Mouse (Mus musculus) embryonic facial prominence, embryonic 14.5 days (tissue): Measurements from ENCODE around the gene Stil. TPM values are rescaled to one million over a fixed set of nuclear protein-coding genes. Genes with fewer than 3 reads are reported as not detected.

ENCODE experiments used
- ATAC-seq: fragments of 200-750 bp; cut with Nextera tagmentation; 2 replicates; pipeline ENCODE4 v1.8.0; 2017; ENCODE audit warnings: low read depth, moderate number of reproducible peaks, moderate TSS enrichment
- DNase-seq: peaks from one replicate; pipeline ENCODE4 v3.0.0-alpha.2; 2015; ENCODE audit warnings: low spot score
- H3K27ac ChIP-seq: fragments of 300-500 bp; sonication (generic); replicated peaks from 2 replicates; pipeline ENCODE4 v1.5.1; 2014; ENCODE audit warnings: low read depth, mild to moderate bottlenecking, low read length, moderate library complexity
- H3K27me3 ChIP-seq: fragments of 300-500 bp; sonication (generic); replicated peaks from 2 replicates; pipeline ENCODE4 v1.6.1; 2014; ENCODE audit warnings: low read length; ENCODE audit not compliant: control insufficient read depth, insufficient read depth
- H3K36me3 ChIP-seq: fragments of 300-500 bp; sonication (generic); 2 replicates; pipeline ENCODE4 v1.6.1; 2014; ENCODE audit warnings: low read length, mixed read lengths; ENCODE audit not compliant: control insufficient read depth, insufficient read depth
- H3K4me1 ChIP-seq: fragments of 300-500 bp; sonication (generic); 2 replicates; pipeline ENCODE4 v1.6.1; 2014; ENCODE audit warnings: antibody characterized with exemption, low read length; ENCODE audit not compliant: control insufficient read depth, insufficient read depth
- H3K4me2 ChIP-seq: fragments of 300-500 bp; sonication (generic); 2 replicates; pipeline ENCODE4 v1.6.1; 2014; ENCODE audit warnings: low read depth, mild to moderate bottlenecking, low read length, moderate library complexity, mixed read lengths
- H3K4me3 ChIP-seq: fragments of 300-500 bp; sonication (generic); 2 replicates; pipeline ENCODE4 v1.5.1; 2014; ENCODE audit warnings: low read depth, mild to moderate bottlenecking, low read length
- H3K9ac ChIP-seq: fragments of 300-500 bp; sonication (generic); 2 replicates; pipeline ENCODE4 v1.6.1; 2014; ENCODE audit warnings: low read depth, mild to moderate bottlenecking, low read length, moderate library complexity, mixed read lengths
- H3K9me3 ChIP-seq: fragments of 300-500 bp; sonication (generic); 2 replicates; pipeline ENCODE4 v1.6.1; 2016; ENCODE audit warnings: low read length; ENCODE audit not compliant: control insufficient read depth
- WGBS: fragments of 180-500 bp; shearing (Covaris S2); extraction: QIAGEN DNeasy Blood & Tissue Kit; methylation state at CpG from one replicate; pipeline ENCODE4 v1.1.7; 2014; 5-methylcytosine and 5-hydroxymethylcytosine counted together
- polyA plus RNA-seq: library from polyadenylated mRNA; unstranded; fragments of >200 nt; fragmentation: Nextera tagmentation; extraction: Ambion mirVana; gene quantifications from 2 replicates; pipeline ENCODE4 v1.2.1, GENCODE M21; 2014

Gene Stil
- polyA plus RNA-seq, 1 experiment from 2014 or later, result 11.8 TPM

DNA sequence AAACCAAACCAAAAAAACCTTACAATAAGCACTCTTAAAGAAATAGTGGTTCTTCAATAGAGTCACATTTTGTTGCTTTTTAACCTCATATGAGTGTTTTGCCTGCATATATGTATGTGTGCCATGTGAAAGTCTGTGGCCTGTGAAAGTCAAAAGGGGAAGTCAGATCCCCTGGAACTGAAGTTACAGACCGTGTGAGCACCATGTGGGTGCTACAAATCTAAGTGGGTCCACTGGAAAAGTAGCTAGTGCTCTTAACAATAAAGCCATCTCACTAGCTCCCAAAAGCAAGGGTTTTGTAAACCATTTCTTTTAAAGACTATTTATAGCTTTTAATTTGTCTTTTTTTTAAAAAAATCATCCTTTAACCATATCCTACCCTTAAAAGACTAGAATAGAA lies 17.3 kb upstream of the Stil start:
- H3K4me1 ChIP-seq, result peaks cover 9% of the 10 kb centered on the region
- no peaks in the 10 kb centered on the region for H3K27me3 ChIP-seq
- WGBS, result 81% methylated on average over 1 of the region's 1 CpGs
- H3K27ac ChIP-seq, result no peak overlapping the region
- H3K9me3 ChIP-seq, result no peaks in the 10 kb centered on the region
- H3K9ac ChIP-seq, result no peak overlapping the region
- no peak overlapping the region for H3K4me2 ChIP-seq
- H3K4me3 ChIP-seq, result no peak overlapping the region
- no peaks in the 10 kb centered on the region for H3K36me3 ChIP-seq
- ATAC-seq, result no peak
- DNase-seq, result no peak

DNA sequence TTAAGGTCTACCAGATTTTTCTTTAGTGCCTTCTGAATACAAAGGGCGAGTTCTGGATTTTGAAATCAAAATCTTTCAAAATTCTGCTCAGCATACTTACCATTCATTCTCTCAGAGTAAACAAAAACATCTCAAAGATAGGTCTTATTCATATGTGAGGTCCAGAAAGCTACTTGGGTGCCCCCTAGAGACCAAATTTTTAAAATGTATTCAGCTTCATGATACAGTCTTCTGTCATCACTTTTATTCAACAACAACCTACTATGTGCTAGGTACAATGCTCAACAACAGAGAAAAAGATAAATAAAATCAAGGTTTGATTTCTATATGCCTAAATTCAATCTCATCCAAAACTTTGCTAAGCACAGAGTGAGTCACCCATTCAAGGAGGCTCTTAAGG lies 16.9 kb upstream of the Stil start:
- H3K27ac ChIP-seq, result no peak overlapping the region
- WGBS, result 90% methylated on average over 1 of the region's 1 CpGs
- no peaks in the 10 kb centered on the region for H3K9me3 ChIP-seq
- H3K4me3 ChIP-seq, result no peak overlapping the region
- no peak for ATAC-seq
- H3K27me3 ChIP-seq, result no peaks in the 10 kb centered on the region
- H3K36me3 ChIP-seq, result no peaks in the 10 kb centered on the region
- peaks cover 9% of the 10 kb centered on the region for H3K4me1 ChIP-seq
- no peak overlapping the region for H3K9ac ChIP-seq
- no peak for DNase-seq
- no peak overlapping the region for H3K4me2 ChIP-seq

DNA sequence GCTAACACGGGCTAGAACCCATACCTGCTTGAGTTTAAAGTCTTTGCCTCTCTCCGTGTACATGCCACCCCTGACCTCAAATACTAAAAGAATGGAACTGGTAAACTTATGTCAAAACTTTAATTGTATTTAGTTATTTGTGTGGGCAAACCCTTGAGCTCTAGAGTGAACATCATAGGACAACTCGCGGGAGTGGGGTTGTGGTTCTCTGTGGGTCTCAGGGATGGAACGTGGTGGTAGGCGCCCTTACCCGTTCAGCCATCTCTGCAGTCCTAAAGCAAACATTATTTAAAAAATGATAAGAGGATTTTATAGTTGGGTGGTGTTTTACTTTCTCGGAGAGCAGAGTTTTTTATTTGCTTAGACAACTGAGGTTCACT lies 13.8 kb upstream of the Stil start:
- Histone ChIP-seq H3K27ac (peak overlapping the region; percentile 99), H3K4me1 (peaks cover 9% of the 10 kb centered on the region), H3K36me3 (no peaks in the 10 kb centered on the region), H3K9me3 (no peaks in the 10 kb centered on the region), H3K27me3 (no peaks in the 10 kb centered on the region), H3K4me2 (peak overlapping the region; percentile 86), H3K4me3 (peak overlapping the region; percentile 93), H3K9ac (peak overlapping the region; percentile 95)
- ATAC-seq, result peak; percentile 28; the same call in 1 of the 2 replicates
- WGBS, result under 1% methylated on average over 8 of the region's 8 CpGs
- no peak for DNase-seq

DNA sequence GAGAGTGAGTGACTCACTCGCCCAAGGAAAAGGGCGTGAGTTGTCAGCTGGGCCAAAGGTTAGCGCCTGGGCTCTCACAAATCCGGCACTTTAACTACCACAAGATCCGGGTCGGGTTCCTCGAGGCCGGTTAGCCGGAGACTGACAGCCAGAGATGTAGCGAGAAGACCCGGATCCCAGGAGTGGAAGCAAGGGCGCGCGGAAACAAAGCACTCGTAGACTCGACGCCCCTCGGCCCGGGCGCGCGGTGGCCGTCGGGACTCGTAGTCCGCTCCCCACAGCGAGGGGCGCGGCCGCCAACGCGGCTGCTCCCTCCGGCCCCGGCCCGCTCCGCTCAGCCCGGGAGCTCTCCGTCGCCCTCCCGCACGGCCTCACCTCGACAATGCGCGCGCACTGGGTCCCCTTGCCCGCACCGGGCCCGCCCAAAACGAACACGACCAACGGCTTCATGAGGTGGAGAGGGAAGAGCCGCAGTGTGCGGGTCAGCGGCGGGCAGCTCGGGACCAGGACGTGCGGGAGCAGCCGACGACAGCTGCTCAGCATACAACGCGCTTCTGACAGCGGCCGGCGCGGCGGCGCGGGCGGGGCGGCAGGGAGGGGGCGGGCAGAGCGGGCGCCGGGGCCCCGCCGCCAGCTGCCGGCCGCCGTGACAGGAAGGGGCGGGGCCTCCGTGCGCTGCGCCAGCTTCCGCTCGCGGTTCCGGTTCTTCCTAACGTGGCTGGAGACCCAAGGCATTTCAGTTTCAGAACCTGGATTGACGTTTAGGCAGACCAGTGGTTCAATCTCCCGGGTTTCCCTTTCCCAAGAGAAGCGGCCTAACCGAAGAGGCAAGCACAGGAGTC lies 13.1 kb upstream of the Stil start, which contains the start of gene Cmpk1:
Cmpk1 (minus strand) TSS at position 651 of the 842 bp plus-strand sequence.
- peak; percentile 98 for ATAC-seq
- Histone ChIP-seq H3K9me3 (no peaks in the 10 kb centered on the region), H3K27me3 (no peaks in the 10 kb centered on the region), H3K27ac (peak within 1 kb of the TSS; percentile 99), H3K36me3 (no peaks in the 10 kb centered on the region), H3K4me3 (peak within 1 kb of the TSS; percentile 93), H3K4me1 (peaks cover 9% of the 10 kb centered on the region), H3K4me2 (peak within 1 kb of the TSS; percentile 86), H3K9ac (peak within 1 kb of the TSS; percentile 95)
- peak; percentile 93 for DNase-seq
- WGBS, result under 1% methylated on average over 35 of the region's 93 CpGs

DNA sequence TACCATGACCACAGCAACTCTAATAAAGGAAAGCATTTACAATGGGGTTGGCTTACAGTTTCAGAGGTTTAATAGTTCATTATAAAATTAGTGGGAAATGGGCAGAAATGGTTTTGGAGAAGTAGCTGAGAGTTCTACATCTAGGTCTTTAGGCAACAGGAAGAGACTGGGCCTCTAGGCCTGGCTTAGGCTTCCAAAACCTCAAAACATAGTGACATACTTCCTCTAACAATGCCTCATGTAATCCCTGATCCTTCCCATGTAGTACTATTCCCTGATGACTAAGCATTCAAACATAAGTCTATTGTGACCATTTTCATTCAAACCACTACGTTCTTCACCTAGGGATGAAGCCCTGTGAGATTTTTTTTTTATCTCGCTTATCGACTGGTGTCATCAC lies 5.7 kb upstream of the Stil start:
- ATAC-seq (no peak), DNase-seq (no peak)
- Histone ChIP-seq H3K4me2 (no peak overlapping the region), H3K4me1 (no peaks in the 10 kb centered on the region), H3K4me3 (no peak overlapping the region), H3K9ac (no peak overlapping the region), H3K9me3 (no peaks in the 10 kb centered on the region), H3K27ac (no peak overlapping the region), H3K36me3 (no peaks in the 10 kb centered on the region), H3K27me3 (no peaks in the 10 kb centered on the region; the same call in 1 of the 2 replicates)
- WGBS, result 87% methylated on average over 3 of the region's 3 CpGs

DNA sequence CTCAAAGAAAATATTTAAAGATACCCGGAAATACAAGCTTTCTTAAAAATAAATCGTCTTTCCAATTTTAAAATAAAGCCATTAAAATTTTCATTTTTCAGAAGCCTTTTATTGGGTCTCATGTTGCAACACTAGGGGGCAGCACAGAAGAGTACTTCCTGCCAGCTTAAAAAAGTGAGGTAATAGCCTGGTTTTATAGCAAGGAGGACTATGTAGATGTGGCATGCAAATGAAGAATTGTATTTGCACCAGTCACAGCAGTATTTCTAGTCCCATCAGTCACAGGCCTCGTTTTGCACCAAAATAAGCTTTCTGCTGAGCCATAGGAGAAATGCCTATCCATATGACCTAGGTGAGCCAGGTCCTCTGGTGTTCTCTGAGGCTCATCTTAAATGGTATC lies 2.9 kb upstream of the Stil start:
- WGBS, result 50% methylated on average over 3 of the region's 3 CpGs
- Histone ChIP-seq H3K27ac (no peak overlapping the region), H3K9me3 (no peaks in the 10 kb centered on the region), H3K4me3 (no peak overlapping the region), H3K4me2 (no peak overlapping the region), H3K27me3 (no peaks in the 10 kb centered on the region; the same call in 1 of the 2 replicates), H3K36me3 (no peaks in the 10 kb centered on the region), H3K4me1 (no peaks in the 10 kb centered on the region; the same call in 1 of the 2 replicates), H3K9ac (no peak overlapping the region)
- no peak for DNase-seq
- ATAC-seq, result no peak

DNA sequence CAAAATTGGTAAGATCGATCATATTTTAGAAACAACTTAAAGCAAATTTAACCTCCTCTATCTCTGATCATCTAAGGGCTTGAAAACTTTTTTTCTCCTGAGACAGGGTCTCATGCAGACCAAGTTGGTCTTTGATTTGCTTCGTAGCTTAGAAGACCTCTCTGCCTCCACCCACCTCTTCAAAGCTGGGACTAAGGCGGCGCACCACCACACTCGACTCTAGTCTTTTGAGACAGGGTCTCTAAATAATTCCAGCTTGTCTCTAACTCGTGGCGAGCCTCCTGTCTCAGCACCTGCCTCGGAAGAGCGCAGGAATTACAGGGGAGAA lies 550 bp upstream of the Stil start:
- no peak for DNase-seq
- Histone ChIP-seq H3K27me3 (no peaks in the 10 kb centered on the region), H3K9ac (peak overlapping the region; percentile 73), H3K4me2 (peak overlapping the region; percentile 67), H3K4me3 (peak overlapping the region; percentile 65), H3K27ac (peak overlapping the region; percentile 93), H3K9me3 (no peaks in the 10 kb centered on the region), H3K36me3 (peaks cover 13% of the 10 kb centered on the region; the same call in 1 of the 2 replicates), H3K4me1 (no peaks in the 10 kb centered on the region; the same call in 1 of the 2 replicates)
- 9% methylated on average over 9 of the region's 9 CpGs for WGBS
- ATAC-seq, result peak; percentile 12; the same call in 1 of the 2 replicates

DNA sequence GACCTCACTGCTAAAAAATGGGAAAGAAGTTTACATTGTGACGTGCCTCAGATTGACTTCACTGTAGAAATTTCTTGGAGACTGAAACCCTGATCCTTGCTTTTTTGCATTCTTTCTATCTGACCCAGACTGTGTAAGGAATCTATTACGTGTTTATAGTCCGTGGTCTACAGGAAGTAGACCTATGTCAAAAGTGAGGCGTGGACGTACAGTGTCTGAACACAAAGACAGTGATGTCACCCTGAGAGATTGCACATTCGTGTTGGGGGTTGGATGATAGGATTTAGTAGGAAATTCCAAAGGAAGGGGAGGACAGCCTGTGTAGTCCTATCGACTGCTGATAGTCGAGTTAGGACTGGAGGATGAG lies 453 bp downstream of the Stil start:
- Histone ChIP-seq H3K36me3 (peaks cover 22% of the 10 kb centered on the region), H3K9me3 (no peaks in the 10 kb centered on the region), H3K27ac (peak overlapping the region; percentile 73), H3K4me1 (no peaks in the 10 kb centered on the region; the same call in 1 of the 2 replicates), H3K9ac (peak overlapping the region; percentile 77), H3K4me2 (peak overlapping the region; percentile 67), H3K4me3 (peak overlapping the region; percentile 65), H3K27me3 (no peaks in the 10 kb centered on the region)
- 0 out of 2 replicates have a peak, but pooled peaks have one; percentile 16 for ATAC-seq
- WGBS, result 1% methylated on average over 8 of the region's 8 CpGs
- peak; percentile 47 for DNase-seq

DNA sequence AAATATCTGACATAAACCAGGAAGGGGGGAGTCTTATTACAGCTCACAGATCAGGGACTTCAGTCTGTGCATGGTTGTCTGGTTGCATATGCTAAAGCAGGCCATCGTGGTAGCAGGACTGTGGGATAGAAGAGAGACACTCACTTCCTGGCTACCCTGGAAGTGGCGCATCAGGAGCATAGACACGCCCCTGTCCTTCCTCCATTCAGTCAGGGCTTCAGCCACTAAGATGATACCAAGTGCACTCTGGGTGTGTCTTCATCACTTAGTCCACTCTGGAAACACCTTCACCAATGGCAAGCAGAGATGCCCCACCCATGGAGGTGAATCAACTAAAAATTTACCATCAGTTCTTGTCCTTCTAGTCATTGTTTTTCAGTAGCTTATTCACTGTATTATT lies 14.3 kb downstream of the Stil start:
- Histone ChIP-seq H3K9ac (no peak overlapping the region), H3K4me3 (no peak overlapping the region), H3K4me2 (no peak overlapping the region), H3K27me3 (no peaks in the 10 kb centered on the region), H3K36me3 (peaks cover 65% of the 10 kb centered on the region), H3K9me3 (no peaks in the 10 kb centered on the region), H3K4me1 (no peaks in the 10 kb centered on the region), H3K27ac (no peak overlapping the region)
- no peak for DNase-seq
- ATAC-seq, result no peak
- 92% methylated on average over 3 of the region's 3 CpGs for WGBS
